Mouse (Mus musculus) midbrain, embryonic 15.5 days (tissue): ENCODE data around the gene Asb5. TPM values are rescaled to one million over a fixed set of nuclear protein-coding genes. Genes with fewer than 3 reads are reported as not detected.
A peak's percentile ranks its signal among the peaks of the same experiment; 100 is the strongest.

Source experiments
- ATAC-seq: fragments of 200-750 bp; cut with Nextera tagmentation; replicated peaks from 2 replicates; pipeline ENCODE4 v1.8.0; 2017; ENCODE audit warnings: moderate TSS enrichment
- H3K27ac ChIP-seq: fragments of 300-500 bp; sonication (generic); 2 replicates; pipeline ENCODE4 v1.5.1; 2015; ENCODE audit warnings: mild to moderate bottlenecking, inconsistent platforms
- H3K27me3 ChIP-seq: fragments of 300-500 bp; sonication (generic); replicated peaks from 2 replicates; pipeline ENCODE4 v1.6.1; 2015; ENCODE audit warnings: inconsistent platforms
- H3K36me3 ChIP-seq: fragments of 300-500 bp; sonication (generic); replicated peaks from 2 replicates; pipeline ENCODE4 v1.6.1; 2015; ENCODE audit warnings: inconsistent platforms
- H3K4me1 ChIP-seq: fragments of 300-500 bp; sonication (generic); 2 replicates; pipeline ENCODE4 v1.6.1; 2015; ENCODE audit warnings: inconsistent platforms
- H3K4me2 ChIP-seq: fragments of 300-500 bp; sonication (generic); 2 replicates; pipeline ENCODE4 v1.6.1; 2015; ENCODE audit warnings: inconsistent platforms, mild to moderate bottlenecking, moderate library complexity
- H3K4me3 ChIP-seq: fragments of 300-500 bp; sonication (generic); 2 replicates; pipeline ENCODE4 v1.5.1; 2015; ENCODE audit warnings: mild to moderate bottlenecking, inconsistent platforms
- H3K9ac ChIP-seq: fragments of 300-500 bp; sonication (generic); 2 replicates; pipeline ENCODE4 v1.6.1; 2015; ENCODE audit warnings: mild to moderate bottlenecking, inconsistent platforms
- H3K9me3 ChIP-seq: fragments of 300-500 bp; sonication (generic); 2 replicates; pipeline ENCODE4 v1.6.1; 2016; ENCODE audit warnings: inconsistent platforms
- WGBS: fragments of 180-500 bp; shearing (Covaris S2); methylation state at CpG from one replicate; pipeline ENCODE4 v1.1.7; 2015; ENCODE audit warnings: mixed read lengths; 5-methylcytosine and 5-hydroxymethylcytosine counted together
- polyA plus RNA-seq: library from polyadenylated mRNA; unstranded; fragments of >200 nt; fragmentation: Nextera tagmentation; extraction: Ambion mirVana; gene quantifications from 2 replicates; pipeline ENCODE4 v1.2.1, GENCODE M21; 2015

Gene Asb5
- polyA plus RNA-seq: 6.1 and 8.2 TPM in 2 replicates

DNA sequence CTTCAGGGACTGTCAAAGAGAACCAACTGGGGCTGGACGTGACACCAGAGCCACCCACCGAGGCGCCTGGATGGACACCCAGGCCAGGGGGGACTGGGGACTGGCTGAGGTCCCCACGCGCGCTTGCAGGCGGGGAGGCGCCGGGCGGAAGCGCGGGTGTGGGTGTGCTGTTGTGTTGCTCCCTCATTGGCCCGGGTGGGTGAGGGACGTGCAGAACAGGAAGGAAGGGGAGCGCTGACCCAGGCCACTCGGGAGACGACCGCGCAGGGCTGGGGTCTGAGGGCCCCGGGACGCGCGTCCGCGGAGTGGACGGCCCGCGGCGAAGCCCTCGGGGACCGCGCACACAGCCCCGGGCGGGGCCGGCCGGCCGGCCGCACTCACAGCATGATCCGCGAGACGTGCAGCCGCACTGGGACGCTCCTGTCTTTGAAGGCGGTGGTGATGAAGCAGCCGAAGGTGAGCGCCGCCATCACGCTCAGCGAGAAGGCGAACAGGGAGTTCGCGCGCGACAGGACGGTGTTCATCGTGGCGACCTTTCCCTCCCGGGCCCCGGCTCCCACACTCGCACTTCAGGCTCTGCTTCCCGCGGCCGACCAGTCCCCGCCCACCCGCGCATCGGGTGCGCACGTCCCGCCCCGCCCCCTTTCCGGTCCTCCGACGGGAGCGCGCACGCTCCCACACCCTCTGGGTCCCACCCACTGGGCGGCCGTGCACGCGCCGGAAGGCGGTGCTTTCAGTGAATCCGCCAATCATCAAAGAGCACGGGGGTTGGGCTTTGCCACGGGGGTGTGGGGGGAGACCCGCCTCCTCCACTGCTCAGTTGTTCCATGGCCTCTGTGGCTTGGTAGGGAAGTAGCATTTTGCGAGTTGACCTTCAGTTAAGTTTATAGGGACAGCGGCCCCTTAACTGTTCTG, at the start of gene Asb5, which contains the start of gene Spcs3:
Asb5 (plus strand) TSS at position 199 of the 915 bp plus-strand sequence.
Spcs3 (minus strand) TSS at position 617 of the 915 bp plus-strand sequence.
- WGBS: under 1% methylated on average over 87 of the region's 89 CpGs
- H3K9ac ChIP-seq: peak within 1 kb of the TSS; percentile 90

DNA sequence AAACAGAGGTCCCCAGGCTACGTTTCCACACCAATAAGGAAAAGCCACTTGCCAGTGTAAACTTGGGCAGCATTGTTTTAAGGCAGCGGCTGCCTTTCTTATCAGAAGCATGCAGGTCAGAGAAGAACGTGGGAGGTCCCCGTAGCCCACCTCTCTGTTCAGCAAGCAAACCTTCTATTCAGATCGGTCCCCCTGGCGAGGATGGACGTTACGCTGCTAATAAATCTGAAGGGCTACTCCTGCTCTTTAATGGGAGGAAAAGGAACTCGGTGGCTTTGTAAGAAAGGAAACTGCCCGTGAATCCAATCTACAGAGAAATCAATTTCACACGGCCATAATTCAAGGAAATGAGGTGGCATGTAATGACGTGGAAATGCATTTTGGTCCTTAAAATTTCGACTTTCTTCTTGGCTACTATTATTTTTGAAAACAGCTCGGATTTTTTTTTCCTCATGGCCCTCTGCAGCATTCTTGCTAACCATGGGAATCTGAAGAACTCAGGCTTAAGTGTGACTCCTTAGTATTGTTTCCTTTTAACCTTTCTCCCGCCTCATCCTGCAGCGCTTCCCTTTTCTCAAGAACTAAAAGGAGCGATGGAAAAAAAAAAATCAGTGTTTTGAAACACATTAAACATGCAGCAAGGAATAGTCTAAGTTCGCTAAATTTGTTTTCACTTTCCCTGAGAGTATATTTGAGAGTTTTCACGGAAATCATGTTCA, 42.7 kb upstream of the Asb5 start:
- WGBS: 32% methylated on average over 19 of the region's 19 CpGs
- H3K9me3 ChIP-seq: no peaks in the 10 kb centered on the region
- no peaks in the 10 kb centered on the region for H3K36me3 ChIP-seq
- H3K27ac ChIP-seq: no peak overlapping the region
- H3K4me1 ChIP-seq: no peaks in the 10 kb centered on the region
- no peak overlapping the region for H3K9ac ChIP-seq
- H3K27me3 ChIP-seq: no peaks in the 10 kb centered on the region
- H3K4me3 ChIP-seq: peak overlapping the region; percentile 17; the same call in 1 of the 2 replicates
- ATAC-seq: no peak
- H3K4me2 ChIP-seq: peak overlapping the region; percentile 33; the same call in 1 of the 2 replicates

More for the DNA sequence above, at the start of gene Asb5, which contains the start of gene Spcs3:
- Histone ChIP-seq H3K27me3 (no peaks in the 10 kb centered on the region), H3K4me1 (peaks cover 23% of the 10 kb centered on the region), H3K4me3 (peak within 1 kb of the TSS; percentile 80), H3K9me3 (no peaks in the 10 kb centered on the region), H3K4me2 (peak within 1 kb of the TSS; percentile 64), H3K27ac (peak within 1 kb of the TSS; percentile 93), H3K36me3 (no peaks in the 10 kb centered on the region)
- peak; percentile 97 for ATAC-seq

DNA sequence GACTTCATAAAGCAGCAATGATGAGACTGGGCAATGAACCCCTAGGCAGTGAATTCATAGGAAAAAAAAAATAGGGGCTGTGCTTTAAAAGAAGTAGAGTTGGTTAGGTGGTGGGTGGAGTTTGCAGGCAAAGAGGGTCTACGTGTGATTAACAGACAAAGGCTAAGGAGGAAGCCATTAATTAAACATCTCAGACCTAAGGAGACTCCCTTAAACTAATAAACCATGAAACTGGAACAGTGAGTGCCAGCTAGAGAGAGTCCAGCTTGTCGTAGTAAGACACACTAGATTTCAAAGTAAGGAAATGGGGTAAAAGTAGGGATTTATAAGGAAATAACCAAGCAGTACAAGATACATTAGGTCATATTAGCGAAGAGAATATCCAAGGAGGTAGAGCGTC, 40.9 kb upstream of the Asb5 start:
- Histone ChIP-seq H3K4me1 (no peaks in the 10 kb centered on the region), H3K9me3 (no peaks in the 10 kb centered on the region), H3K36me3 (no peaks in the 10 kb centered on the region), H3K9ac (no peak overlapping the region), H3K27me3 (no peaks in the 10 kb centered on the region), H3K27ac (no peak overlapping the region), H3K4me3 (no peak overlapping the region), H3K4me2 (no peak overlapping the region)
- 83% methylated on average over 4 of the region's 4 CpGs for WGBS
- ATAC-seq: no peak

DNA sequence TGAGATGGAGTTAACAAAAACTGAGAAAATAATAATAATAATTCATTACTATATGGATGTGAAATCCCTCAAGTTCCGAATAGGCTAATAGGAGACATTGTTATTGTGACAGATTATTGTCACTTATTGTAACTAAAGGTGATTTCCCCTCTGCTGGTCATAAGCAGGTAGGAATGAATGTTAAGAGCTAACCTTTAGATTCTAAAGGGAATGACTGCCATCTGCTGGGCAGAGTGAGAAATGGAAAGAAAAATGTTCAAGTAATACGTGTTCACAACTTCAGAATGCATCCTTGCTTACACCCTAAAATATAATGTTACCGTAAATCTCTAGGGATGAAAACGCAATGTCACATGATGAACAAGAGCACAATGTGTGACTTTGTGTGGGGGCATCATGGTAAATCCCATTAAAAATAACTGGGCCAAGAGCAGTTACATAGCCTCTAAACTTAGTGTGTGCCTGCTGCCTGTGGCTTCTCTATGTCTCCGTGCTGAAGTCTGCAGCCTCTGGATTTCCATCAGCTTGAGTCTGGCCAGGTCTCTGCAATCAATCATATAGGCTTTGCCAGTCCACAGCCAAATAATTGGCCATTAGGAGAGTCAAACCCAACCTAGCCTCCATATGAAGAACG, 38.2 kb upstream of the Asb5 start:
- Histone ChIP-seq H3K4me1 (no peaks in the 10 kb centered on the region), H3K9me3 (no peaks in the 10 kb centered on the region), H3K27ac (no peak overlapping the region), H3K9ac (no peak overlapping the region), H3K36me3 (no peaks in the 10 kb centered on the region), H3K4me3 (no peak overlapping the region), H3K4me2 (no peak overlapping the region), H3K27me3 (no peaks in the 10 kb centered on the region)
- ATAC-seq: peak; percentile 48
- 31% methylated on average over 6 of the region's 6 CpGs for WGBS

DNA sequence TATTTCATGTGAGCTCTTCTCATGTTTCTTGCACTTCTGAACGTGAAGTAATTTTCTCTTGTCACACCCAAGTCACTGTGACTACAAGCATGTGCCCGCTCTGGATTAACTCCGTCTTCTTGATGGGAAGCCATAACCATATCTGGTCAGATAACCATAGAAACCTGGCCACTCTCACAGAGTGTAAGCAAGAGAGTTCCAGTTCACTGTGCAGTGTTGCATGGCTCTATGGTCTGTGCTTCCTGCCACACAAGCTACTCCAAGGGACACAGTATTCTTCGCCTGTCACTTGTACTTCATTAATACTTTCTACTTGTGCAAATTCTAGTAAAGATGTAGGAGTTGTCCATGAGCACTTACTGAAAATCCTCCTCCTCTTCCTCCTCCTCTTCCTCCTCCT, 37.4 kb upstream of the Asb5 start:
- H3K9ac ChIP-seq: no peak overlapping the region
- H3K4me2 ChIP-seq: no peak overlapping the region
- no peaks in the 10 kb centered on the region for H3K9me3 ChIP-seq
- H3K4me3 ChIP-seq: no peak overlapping the region
- H3K27ac ChIP-seq: no peak overlapping the region
- WGBS: 83% methylated on average over 4 of the region's 4 CpGs
- ATAC-seq: 0 out of 2 replicates have a peak, but pooled peaks have one; percentile 37
- H3K4me1 ChIP-seq: no peaks in the 10 kb centered on the region
- no peaks in the 10 kb centered on the region for H3K27me3 ChIP-seq
- no peaks in the 10 kb centered on the region for H3K36me3 ChIP-seq

DNA sequence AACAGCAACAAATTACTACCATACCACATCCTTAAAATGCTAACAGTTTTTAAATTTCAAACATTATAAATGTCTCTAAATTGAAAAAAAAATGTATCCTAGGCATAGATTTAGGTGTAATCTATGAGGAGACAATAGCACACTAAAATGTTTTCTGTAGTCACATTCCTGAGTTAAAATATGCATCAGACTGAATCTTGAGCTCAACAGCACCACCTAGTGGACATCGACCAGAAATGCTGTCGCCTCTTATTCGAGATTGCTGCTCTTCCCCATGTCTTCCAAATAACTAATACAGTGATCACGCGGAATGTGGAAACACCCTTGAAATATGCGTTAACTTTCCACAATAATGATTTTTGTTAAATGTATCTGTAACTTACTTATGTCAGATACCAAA, 36.3 kb upstream of the Asb5 start:
- H3K4me1 ChIP-seq: no peaks in the 10 kb centered on the region
- ATAC-seq: no peak
- H3K4me3 ChIP-seq: no peak overlapping the region
- H3K9ac ChIP-seq: no peak overlapping the region
- 19% methylated on average over 6 of the region's 6 CpGs for WGBS
- H3K27me3 ChIP-seq: no peaks in the 10 kb centered on the region
- H3K4me2 ChIP-seq: no peak overlapping the region
- no peak overlapping the region for H3K27ac ChIP-seq
- H3K9me3 ChIP-seq: no peaks in the 10 kb centered on the region
- H3K36me3 ChIP-seq: no peaks in the 10 kb centered on the region

DNA sequence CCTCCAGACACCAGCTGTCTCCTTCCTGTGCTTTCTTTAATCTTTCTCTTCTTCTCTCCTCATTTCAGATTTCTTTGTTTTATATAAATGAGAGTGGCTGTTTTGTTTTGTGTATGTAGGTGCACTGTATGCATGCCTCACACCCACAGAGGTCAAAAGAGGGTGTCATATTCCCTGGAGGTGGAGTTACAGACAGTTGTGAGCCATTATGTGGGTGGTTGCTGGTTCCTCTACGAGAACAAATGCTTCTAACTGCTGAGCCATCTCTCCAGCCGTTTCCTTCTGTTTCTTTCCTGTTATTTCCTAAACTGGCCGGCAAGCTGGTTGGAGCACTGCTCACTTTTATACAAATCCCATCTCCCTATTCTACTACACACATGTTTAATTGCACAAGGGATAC, 35.5 kb upstream of the Asb5 start:
- no peak overlapping the region for H3K9ac ChIP-seq
- H3K27me3 ChIP-seq: no peaks in the 10 kb centered on the region
- no peak overlapping the region for H3K4me2 ChIP-seq
- no peak overlapping the region for H3K4me3 ChIP-seq
- H3K36me3 ChIP-seq: no peaks in the 10 kb centered on the region
- no peak overlapping the region for H3K27ac ChIP-seq
- H3K4me1 ChIP-seq: no peaks in the 10 kb centered on the region
- ATAC-seq: no peak
- no peaks in the 10 kb centered on the region for H3K9me3 ChIP-seq
- WGBS: 60% methylated on average over 3 of the region's 3 CpGs

DNA sequence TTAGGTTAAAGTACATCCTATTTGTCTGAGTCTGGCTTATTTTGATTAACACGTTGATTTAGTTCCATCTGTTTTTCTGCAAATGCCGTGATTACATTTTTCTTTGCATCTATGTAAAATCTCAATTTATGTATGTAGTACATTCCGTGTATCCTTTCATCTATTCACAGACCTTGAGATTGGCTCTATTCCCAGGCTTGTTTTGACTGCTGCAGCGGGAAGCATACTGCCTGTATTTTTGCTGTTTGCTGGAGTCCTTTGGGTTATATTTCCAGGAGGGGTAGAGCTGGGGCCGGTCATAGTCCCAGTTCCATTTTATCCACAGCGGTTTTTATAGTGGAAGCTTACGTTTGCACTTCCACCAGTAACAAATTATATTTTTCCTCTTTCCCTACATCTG, 26.3 kb upstream of the Asb5 start:
- no peak overlapping the region for H3K9ac ChIP-seq
- no peak overlapping the region for H3K4me2 ChIP-seq
- no peak overlapping the region for H3K27ac ChIP-seq
- WGBS: 68% methylated on average over 7 of the region's 7 CpGs
- H3K27me3 ChIP-seq: no peaks in the 10 kb centered on the region
- peaks cover 4% of the 10 kb centered on the region; the same call in 1 of the 2 replicates for H3K4me1 ChIP-seq
- no peaks in the 10 kb centered on the region for H3K9me3 ChIP-seq
- H3K4me3 ChIP-seq: no peak overlapping the region
- no peak for ATAC-seq
- no peaks in the 10 kb centered on the region for H3K36me3 ChIP-seq

DNA sequence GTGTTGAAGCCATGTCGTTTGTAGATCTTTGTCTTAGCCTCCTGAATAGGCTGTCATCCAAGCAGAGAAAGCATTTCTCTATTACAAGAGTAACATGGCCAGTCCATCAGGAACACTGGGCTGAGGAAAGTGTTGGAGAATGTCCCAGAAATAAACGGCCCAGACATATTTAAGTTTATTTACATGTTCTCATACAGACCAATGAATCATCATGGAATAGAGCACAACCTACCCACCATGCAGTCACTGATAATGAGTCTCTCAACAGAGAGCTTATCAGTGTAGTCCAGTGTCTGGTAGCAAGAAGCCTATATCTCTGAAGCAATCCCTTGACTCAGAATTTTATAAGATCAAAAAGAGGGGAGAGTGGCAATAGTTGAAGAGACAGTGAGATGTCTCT, 24.3 kb upstream of the Asb5 start:
- Histone ChIP-seq H3K9me3 (no peaks in the 10 kb centered on the region), H3K27ac (no peak overlapping the region), H3K9ac (no peak overlapping the region), H3K4me3 (no peak overlapping the region), H3K4me2 (no peak overlapping the region), H3K36me3 (no peaks in the 10 kb centered on the region), H3K4me1 (peaks cover 13% of the 10 kb centered on the region), H3K27me3 (no peaks in the 10 kb centered on the region)
- WGBS: 79% methylated on average over 2 of the region's 2 CpGs
- ATAC-seq: no peak

DNA sequence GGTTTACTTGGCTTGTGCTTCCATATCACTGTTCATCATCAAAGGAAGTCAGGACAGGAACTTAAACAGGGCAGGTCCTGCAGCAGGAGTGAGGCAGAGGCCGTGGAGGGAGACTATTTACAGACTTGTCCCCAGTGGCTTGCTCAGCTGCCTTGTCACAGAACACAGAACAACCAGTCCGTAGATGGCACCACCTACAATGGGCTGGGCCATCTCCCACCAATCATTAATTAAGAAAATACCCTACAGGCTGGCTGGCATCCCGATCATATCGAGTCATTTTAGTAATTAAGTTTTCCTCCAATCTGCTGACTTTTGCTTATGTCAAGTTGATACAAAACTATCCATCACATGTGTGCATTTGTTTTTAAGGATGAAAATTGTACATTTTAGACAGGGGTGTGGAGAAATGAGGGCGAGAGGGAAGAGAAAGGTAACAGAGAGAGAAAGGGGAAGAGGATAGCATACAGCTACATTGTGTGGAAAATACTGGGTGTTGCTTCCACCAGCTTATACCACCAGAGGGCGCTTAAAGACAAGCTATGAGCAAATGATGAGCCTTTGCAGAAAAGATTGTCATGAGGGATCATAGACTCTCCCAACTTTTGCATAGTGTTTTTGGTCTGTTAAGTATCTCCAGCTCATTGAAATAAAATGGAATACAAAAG, 21.8 kb upstream of the Asb5 start:
- ATAC-seq: peak; percentile 69
- Histone ChIP-seq H3K4me2 (0 out of 2 replicates have a peak overlapping the region, but pooled peaks have one; percentile 9), H3K27ac (peak overlapping the region; percentile 44; the same call in 1 of the 2 replicates), H3K4me3 (no peak overlapping the region), H3K4me1 (peaks cover 13% of the 10 kb centered on the region), H3K9ac (0 out of 2 replicates have a peak overlapping the region, but pooled peaks have one; percentile 17), H3K36me3 (no peaks in the 10 kb centered on the region), H3K27me3 (no peaks in the 10 kb centered on the region), H3K9me3 (no peaks in the 10 kb centered on the region)
- WGBS: 31% methylated on average over 6 of the region's 6 CpGs

DNA sequence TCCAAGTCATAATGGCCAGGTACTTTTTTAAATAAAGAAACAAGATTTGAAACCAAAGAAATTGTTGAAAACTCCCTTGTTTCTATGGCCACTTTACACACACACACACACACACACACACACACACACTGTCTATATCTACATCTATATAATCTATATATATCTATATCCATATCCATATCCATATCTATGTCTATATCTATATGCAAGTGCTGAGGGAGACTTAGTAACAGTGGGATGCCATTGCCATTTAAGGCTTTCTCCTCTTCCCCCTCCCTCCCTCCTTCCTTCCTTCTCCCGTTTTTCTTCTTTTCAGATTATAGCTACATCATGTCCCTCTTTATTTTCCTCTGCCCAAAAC, 21.3 kb upstream of the Asb5 start:
- no peaks in the 10 kb centered on the region for H3K9me3 ChIP-seq
- WGBS: 26% methylated on average over 1 of the region's 1 CpGs
- H3K4me1 ChIP-seq: peaks cover 13% of the 10 kb centered on the region
- no peaks in the 10 kb centered on the region for H3K27me3 ChIP-seq
- H3K36me3 ChIP-seq: no peaks in the 10 kb centered on the region
- peak overlapping the region; percentile 54 for H3K4me2 ChIP-seq
- H3K4me3 ChIP-seq: no peak overlapping the region
- no peak overlapping the region for H3K27ac ChIP-seq
- H3K9ac ChIP-seq: no peak overlapping the region
- ATAC-seq: peak; percentile 48
